Mouse (Mus musculus) splenic B cell, adult 2 months (primary cell): ENCODE measurements around the gene Tmem19.
A peak's percentile ranks its signal among the peaks of the same experiment; 100 is the strongest.

Experiments
- DNase-seq: peaks from one replicate; pipeline ENCODE4 v3.0.0-alpha.2; 2011; ENCODE audit warnings: low read depth, low spot score
- H3K27me3 ChIP-seq: 2 replicates; pipeline ENCODE4 v1.6.1; 2012; ENCODE audit warnings: mild to moderate bottlenecking, low read length, moderate library complexity, mixed read lengths; ENCODE audit not compliant: control insufficient read depth, poor library complexity, insufficient read depth, severe bottlenecking
- H3K36me3 ChIP-seq: 2 replicates; pipeline ENCODE4 v1.6.1; 2012; ENCODE audit warnings: mild to moderate bottlenecking, low read length, moderate library complexity, mixed read lengths; ENCODE audit not compliant: control insufficient read depth, poor library complexity, insufficient read depth, severe bottlenecking

The Tmem19 gene

DNA sequence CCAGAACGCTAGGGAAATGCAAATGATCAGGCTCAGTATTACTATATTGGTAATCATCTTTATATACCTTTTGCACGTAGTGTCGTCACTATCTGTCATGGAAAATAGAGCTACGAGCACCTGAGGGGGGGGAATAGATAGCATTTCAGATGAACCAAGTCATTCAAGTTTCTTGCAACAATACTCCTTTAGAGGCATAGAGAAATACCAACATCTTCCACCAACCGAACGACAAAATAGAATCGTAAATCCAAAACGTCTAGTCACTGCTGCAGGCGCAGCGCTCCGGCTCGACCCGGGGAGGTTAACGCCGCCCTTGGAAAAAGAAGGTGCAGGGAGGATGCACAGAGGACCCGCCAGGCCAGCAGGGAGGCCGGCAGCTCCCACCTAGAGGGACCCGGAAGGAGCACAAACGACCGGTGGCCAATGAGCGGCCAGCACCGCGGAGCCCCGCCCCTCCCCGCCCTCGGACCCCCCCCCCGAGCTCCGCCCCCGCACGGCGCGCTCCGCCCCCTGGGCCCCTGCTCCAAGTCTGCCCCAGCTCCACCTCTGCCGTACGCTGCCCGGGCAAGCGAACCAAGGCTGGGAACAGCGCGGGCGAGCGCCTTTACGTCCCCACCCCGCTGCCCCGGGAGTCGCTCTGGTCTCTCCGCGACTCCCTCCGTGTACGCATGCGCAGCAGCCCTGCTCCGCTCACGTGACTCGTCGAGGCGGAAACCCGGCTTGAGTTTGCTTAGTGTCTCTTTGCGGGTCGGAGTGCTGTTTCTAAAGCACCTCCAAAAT, at the start of gene Tmem19:
TSS of gene Tmem19 (minus strand) at position 662 of the 783 bp plus-strand sequence.
- Histone ChIP-seq H3K27me3 (no peaks in the 10 kb centered on the region), H3K36me3 (no peaks in the 10 kb centered on the region)
- peak; percentile 98 for DNase-seq

GRCm38 (mm10) chr10:115406393-115406792, 44.1 kb upstream of the Tmem19 start:
- Histone ChIP-seq H3K36me3 (peaks cover 20% of the 10 kb centered on the region), H3K27me3 (no peaks in the 10 kb centered on the region)
- DNase-seq = peak; percentile 77

- no peaks in the 10 kb centered on the region for H3K27me3 ChIP-seq
- H3K36me3 ChIP-seq = peaks cover 7% of the 10 kb centered on the region
- no peak for DNase-seq
Observed at GRCm38 (mm10) chr10:115391896-115392295, 29.6 kb upstream of the Tmem19 start.

- Histone ChIP-seq H3K36me3 (peaks cover 7% of the 10 kb centered on the region), H3K27me3 (no peaks in the 10 kb centered on the region)
- no peak for DNase-seq
Observed at GRCm38 (mm10) chr10:115391076-115391475, 28.8 kb upstream of the Tmem19 start.

DNA sequence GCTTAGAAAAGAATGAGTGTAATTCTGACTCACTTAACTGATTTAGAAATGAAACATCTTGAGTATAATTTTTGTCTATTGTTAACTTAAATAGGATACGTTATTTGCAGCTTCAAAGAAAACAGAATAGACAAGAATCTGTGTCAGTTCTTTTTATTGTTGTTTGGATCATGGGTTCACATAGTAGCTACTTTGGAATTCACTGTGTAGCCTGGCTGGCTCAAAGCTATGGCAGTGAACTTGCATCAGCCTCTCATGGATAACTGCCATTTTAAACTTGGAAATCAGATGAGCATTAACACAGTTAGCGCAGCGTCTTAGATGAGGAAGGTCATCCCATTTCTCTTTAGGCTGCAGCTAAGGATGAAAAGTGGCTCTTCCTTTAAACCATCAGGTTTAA, 25.6 kb upstream of the Tmem19 start:
- Histone ChIP-seq H3K36me3 (peaks cover 5% of the 10 kb centered on the region), H3K27me3 (no peaks in the 10 kb centered on the region)
- DNase-seq = no peak

GRCm38 (mm10) chr10:115385018-115386002, 23.0 kb upstream of the Tmem19 start:
- peak; percentile 56 for DNase-seq

GRCm38 (mm10) chr10:115384221-115385017, 22.1 kb upstream of the Tmem19 start, which contains the start of the genes Thap2 and Zfc3h1:
TSS of gene Thap2 (minus strand) at chr10:115384443.
TSS of gene Zfc3h1 (plus strand) at chr10:115384959.
- peak; percentile 99 for DNase-seq
- H3K27me3 ChIP-seq = no peaks in the 10 kb centered on the region
- no peaks in the 10 kb centered on the region for H3K36me3 ChIP-seq

More at GRCm38 (mm10) chr10:115385018-115386002, 23.0 kb upstream of the Tmem19 start:
- Histone ChIP-seq H3K27me3 (no peaks in the 10 kb centered on the region), H3K36me3 (0 out of 2 replicates have a peak, but pooled peaks cover 1% of the 10 kb centered on the region)

- Histone ChIP-seq H3K36me3 (no peaks in the 10 kb centered on the region), H3K27me3 (no peaks in the 10 kb centered on the region)
- DNase-seq = no peak
Observed at GRCm38 (mm10) chr10:115383644-115384220, 21.4 kb upstream of the Tmem19 start.

DNA sequence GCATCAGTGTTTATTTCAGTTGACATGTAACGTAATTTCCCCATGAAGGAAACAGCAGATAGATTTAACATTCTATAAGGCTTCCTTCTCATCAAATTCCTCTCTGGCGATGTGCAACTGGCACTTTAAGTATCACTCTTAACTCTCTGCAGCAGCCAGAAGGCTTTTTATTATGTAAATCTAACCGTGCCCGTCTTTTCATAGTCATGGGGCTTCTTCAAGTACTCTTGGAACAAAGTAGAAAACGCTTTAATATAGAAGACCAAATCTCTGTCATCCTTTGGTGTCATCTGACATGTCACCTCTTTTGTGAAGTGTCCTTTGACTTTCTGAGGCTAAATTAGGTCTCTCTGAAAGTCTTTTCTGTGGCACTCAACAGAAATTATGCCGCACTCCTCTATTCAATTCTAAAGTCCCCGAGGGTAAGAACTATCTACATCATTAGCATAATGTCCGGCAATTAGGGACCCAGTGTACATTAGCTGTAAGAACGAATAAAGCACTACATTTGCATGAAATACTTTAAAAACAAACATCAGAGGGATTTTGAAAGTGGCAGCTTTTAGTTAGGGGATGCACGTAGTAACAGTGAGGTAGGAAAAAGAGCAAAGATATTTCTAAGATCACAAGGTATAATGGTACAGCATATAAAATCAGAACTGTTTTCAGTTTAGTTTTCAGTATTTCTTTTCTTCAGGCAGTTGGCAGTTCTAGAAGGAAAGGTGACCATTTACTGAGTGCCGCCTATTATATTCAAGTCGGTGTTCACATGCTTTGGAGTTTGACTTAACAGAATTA, 20.7 kb upstream of the Tmem19 start:
- Histone ChIP-seq H3K27me3 (no peaks in the 10 kb centered on the region), H3K36me3 (no peaks in the 10 kb centered on the region)
- DNase-seq = no peak

- Histone ChIP-seq H3K27me3 (no peaks in the 10 kb centered on the region), H3K36me3 (no peaks in the 10 kb centered on the region)
- no peak for DNase-seq
Observed at GRCm38 (mm10) chr10:115381506-115382084, 19.3 kb upstream of the Tmem19 start.

DNA sequence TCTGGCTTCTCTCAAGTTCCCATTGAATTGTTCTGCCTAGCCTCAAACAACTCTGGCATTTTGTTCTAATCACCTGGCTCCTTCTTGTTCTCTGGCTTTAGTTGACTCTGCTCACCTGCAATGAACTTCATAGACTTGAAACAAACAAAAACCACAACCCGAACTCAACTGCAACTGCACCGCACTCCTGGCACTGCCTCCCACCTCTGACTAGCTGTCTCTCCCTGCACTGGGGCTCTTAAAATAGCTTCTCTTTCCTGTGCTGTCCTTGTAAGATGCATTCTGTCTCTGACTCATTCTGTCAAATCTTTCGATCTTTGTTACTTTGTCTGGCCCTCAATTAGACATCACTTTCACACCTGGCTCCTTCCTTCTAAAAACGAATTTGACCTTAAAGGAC, 850 bp upstream of the Tmem19 start:
- peak; percentile 11 for DNase-seq
- H3K36me3 ChIP-seq = no peaks in the 10 kb centered on the region
- H3K27me3 ChIP-seq = no peaks in the 10 kb centered on the region

DNA sequence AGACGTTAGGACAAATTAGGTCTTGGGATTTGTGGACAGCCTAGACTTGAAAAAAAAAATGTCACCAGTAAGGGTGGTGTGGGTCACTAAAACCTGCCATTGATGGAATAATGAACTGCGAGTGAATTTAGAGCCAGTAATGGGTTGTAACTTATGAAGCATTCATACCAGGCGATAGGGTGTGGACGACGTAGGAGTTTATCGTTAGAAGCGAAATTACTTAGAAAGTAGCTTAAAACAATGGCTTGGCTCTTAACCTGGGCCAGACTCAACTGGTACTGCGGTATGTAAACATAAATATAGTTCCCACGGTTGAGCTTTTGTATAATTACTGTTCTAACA, 293 bp upstream of the Tmem19 start:
- no peaks in the 10 kb centered on the region for H3K36me3 ChIP-seq
- H3K27me3 ChIP-seq = no peaks in the 10 kb centered on the region
- no peak for DNase-seq

DNA sequence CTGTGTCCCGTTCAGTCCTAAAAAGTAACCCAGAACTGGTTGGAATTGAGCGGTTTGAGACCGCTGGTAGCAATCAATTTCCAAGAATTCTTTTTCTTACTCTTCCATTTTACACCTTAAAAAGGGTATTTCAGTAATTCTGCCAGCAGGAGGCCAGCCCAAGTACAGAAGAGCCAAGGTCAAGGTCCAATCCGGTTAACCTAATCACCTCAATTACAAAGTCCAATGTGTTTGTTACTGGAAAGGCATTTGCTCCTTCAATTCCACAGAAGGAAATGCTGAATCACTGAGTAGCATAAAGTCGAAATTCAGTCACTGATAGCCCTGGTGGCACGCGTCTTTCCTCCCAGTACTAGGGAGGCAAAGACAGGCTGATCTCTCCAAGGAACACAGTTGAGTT, 3.2 kb downstream of the Tmem19 start:
- DNase-seq = no peak
- Histone ChIP-seq H3K27me3 (no peaks in the 10 kb centered on the region), H3K36me3 (peaks cover 7% of the 10 kb centered on the region; the same call in 1 of the 2 replicates)
